Mouse (Mus musculus) lung, postnatal 10 days (tissue): ENCODE measurements around the gene Ppp1r37.
"Not testable (repeated sequence)": the region's sequence is repeated elsewhere in the genome, so short reads cannot be mapped to it uniquely, and the experiment has no call there.

ENCODE experiments used
- DNase-seq: peaks from one replicate; pipeline ENCODE4 v3.0.0; 2021

The Ppp1r37 gene

DNA sequence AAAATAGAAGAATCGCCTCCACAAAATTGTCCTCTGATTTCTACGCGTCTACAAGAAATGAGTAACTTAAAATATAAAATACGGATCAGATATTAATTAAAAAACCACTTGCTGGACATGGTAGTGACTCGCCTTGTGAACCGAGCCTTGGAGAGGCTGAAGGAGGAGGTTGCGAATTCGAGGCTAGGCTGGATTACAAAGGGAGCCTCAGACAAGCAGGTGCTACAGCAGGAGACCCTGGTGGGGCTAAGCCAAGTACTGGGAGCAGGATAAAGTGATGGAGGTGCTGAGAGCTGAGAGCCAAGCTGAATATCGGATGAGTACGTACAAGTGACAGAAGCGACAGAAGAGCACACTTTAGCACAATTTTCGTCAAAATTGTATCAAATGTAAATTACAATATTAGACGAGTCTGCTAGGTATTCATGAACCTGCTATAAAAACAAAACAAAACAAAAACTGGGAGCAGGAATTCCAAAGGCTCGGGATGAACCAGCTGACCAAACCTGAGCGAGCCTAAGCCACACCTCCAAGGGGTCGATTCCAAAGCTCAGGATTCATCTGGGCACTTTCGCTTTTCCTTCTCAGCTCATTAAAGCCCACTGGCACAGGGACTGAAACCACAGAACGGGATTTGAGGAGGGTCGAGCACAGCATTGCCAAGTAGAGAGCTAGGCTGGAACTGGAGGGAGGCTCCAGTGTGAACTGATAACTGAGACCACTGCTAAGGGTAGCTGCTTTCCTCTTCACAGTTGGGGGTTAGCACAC, at the start of gene Ppp1r37:
TSS of gene Ppp1r37 (minus strand) at position 434 of the 768 bp plus-strand sequence.
- peak; percentile 68 for DNase-seq

DNA sequence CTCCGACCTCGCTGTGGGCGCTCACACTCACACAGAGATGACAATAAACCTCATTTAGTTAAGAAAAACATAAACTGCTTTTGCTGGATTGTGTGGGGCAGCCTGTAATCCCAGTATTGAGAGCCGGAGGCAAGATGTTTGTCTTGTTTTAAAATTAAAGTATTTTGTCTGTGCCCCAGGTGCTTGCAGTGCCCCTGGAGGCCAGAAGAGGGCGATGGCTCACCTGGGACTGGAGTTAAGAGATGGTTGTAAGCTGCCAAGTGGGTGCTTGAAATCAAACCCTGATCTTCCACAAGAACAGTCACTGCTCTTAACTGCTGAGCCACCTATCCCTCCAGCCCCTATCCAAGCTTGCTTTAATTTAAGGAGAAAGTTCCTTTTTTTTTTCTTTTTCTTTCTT, 48.1 kb upstream of the Ppp1r37 start:
- DNase-seq = no peak

DNA sequence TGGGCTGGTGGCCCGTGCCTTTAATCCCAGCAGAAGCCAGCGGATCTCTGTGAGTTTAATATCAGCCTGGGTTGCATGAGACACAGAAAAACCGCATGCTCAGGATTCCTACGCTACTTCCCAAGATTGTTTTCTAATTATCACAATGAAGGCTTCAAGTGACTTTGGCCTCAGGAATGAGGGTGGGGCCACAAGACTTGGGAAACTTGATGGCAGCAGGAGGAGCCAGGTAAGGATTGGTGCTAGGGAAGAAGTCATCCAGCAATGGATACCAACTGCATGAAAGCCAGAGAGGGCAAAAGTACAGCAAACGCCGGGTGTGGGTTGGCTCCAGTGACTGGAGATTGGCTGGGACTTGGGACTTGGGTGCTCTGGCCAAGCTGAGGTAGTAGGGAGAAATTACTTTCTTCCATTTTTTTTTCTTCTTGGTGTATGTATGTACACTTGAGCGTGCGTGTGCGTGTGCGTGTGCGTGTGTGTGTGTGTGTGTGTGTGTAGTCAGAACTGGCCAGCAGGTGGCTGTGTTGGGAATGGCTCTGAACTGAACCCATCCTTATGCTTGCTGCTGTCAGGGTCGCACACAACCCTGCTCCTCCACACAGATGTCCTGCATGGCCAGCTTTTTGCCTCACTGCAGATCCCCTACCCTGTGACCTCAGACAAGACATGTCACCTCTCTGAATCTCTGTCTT, 46.9 kb upstream of the Ppp1r37 start:
- DNase-seq = no peak

DNA sequence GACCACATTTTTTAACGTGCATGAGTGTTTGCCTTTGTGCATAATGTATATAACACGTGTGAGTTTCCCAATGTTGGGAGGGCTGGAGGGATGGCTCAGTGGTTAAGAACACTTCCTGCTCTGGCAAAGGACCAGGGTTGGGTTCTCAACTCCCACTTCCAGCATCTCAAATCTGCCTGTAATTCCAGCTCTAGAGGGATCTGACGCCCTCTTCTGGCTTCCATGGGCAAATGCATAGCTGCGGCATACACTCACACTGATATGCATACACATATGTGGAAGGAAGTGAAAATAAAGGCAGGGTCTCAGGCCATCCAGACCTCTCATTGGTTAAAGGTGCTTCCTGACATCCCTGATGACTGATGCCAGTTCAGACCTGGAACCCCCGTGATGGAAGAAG, 44.4 kb upstream of the Ppp1r37 start:
- DNase-seq = no peak

DNA sequence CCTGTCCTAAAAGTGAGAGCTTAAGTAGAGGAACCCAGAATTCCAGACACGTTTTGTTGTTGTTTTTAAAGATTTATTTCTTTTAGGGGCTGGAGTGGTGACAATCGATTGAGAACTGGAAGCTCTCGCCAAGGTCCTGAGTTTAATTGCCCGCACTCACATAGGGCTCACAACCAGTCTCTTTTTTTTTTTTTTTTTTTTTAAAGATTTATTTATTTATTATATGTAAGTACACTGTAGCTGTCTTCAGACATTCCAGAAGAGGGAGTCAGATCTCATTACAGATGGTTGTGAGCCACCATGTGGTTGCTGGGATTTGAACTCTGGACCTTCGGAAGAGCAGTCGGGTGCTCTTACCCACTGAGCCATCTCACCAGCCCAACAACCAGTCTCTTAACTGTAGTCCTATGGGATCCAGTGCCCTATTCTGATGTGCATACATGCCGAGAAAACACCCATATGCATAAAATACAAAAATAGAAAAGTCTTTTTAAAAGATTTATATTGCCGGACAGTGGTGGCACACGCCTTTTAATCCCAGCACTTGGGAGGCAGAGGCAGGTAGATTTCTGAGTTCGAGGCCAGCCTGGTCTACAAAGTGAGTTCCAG, 41.8 kb upstream of the Ppp1r37 start:
- not testable (repeated sequence) for DNase-seq

DNA sequence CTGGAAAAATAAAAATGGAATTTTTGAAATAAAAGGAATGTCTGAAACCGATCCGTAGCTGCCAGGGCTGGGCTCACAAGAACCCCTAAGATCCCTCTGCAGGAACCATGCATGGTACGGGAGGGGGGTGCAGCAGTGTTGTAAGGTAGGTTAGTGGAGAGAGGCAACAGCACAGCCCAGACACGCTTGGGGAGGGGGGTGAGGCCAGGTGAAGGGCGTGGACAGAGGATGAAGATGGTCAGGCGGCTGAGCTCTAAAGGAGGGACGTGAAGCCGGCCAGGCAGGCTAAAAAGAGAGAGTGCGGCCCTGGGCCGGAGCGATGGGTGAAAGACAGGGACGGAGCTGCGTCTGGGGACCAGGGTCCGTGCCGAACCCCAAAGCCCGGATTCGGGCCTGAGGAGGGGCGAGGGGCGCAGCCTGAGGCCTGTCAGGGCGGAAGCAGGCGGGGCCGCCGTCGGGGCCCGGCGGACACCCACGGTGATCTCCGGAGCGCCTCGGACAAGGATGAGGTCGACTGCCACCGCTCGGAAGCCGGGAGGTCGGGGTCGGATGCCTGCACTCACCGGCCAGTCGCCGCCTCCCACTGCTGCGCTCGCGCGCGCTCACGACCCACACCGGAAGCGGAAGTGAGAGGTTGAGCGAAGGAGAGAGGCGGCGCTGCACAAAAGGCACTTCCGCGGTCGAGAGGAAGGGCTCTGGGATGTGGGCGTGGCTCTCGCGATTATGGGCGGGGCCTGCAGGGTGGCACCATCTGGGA, 41.2 kb upstream of the Ppp1r37 start, which contains the start of gene Clasrp:
TSS of gene Clasrp (minus strand) at position 638 of the 757 bp plus-strand sequence.
- DNase-seq = peak; percentile 99

DNA sequence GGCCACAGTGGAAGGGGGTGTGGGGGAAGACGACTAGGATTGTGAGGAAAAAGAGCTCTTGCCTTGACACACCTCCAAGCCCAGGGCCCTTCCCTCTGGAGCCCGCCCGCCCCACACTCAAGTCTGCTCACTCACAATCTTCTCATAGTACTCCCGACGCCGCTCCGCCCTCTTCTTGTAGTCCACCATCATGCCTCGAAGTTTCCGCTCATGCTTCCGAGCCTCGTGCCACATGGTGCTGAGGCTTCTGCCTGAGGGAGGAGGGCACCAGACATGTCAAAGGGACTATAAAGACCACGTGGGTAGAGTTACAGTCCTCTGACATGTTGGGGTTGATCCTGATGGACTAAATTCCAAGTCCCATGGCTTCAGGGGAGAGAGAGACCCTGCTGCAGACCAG, 40.2 kb upstream of the Ppp1r37 start:
- no peak for DNase-seq

DNA sequence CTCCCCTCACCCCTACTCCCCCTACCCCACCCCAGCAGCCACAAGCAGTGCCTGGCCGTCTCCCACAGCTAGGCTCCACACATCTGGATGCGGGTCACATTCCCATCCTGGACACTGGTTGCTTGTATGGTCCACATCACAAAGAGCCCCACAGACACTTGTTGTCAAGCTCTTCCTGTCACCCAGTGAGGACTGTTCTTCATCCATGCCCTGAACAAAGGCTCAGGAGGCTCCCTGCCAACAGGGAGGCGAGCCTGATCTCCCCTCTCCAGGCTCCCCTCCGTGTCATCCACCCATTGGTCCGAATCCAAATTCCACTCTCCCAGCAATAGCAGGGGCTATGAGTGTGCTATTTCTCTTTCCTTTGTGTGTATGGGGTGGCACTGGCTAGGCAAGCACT, 37.7 kb upstream of the Ppp1r37 start:
- DNase-seq = no peak

DNA sequence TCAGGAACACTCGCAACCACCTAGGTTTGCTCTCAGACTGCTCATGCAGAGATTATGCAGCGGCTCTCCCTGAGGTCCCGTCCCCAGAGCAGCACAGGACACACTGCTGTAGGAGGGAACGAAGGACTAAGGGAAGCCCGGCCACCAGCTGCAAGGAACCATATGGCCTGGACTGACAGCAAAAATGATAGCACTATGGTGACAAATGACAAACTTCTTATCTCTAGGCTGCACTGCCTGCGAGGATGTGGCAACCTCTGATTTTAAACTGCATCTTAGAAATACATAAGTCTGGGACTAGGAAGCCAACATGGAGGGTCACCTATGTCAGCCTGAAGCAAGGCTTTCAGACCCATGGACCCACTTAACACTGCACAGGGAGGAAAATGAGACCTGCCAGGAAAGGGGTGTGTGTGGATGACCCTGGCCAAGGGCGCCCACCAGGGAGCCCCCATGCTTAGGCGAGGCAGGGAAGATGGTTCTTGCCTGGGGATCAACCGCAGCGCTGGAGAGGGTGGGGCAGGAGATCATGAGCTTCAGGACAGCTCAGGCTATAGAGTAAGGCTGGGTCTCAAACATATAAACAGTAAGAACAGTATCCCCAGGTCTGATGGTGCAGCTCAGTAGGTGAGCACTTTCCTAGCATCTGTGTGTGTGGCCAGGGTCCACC, 30.3 kb upstream of the Ppp1r37 start:
- no peak for DNase-seq

DNA sequence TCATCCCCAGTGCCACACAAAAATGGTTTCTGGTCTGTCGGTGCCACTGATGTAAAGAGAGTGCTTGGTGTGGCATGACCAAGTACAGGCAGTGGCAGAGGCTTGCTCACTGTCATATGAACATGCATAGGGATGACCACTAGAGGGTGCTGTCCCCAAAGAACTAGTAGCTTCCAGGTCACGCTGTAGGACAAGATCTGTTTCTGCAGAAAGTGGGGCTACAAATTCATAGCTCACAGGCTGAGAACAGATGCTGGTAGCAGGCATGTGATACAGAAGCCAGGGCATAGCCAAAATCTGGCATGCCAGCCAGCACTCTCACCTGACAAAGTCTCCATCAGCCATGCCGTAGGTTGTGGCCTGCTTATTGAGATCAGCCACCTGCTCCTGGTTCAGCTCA, 27.0 kb upstream of the Ppp1r37 start:
- DNase-seq = peak; percentile 89

DNA sequence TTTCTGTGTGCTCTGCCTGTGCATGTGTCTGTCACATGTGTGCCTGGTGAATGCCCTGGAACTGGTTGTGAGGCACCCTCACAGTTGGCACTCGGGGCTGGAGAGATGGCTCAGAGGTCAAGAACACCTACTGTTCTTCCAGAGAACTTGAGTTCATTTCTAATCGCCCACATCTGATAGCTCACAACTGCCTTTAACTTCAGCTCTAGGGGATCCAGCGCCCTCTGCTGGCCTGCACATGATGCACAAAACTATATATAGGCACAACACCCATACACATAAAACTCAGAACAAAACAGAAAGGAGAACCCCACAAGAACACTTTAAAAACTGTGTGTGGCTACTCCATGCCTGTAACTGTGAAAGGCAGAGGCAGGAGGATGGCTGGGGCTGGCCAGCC, 26.3 kb upstream of the Ppp1r37 start:
- DNase-seq = peak; percentile 67

DNA sequence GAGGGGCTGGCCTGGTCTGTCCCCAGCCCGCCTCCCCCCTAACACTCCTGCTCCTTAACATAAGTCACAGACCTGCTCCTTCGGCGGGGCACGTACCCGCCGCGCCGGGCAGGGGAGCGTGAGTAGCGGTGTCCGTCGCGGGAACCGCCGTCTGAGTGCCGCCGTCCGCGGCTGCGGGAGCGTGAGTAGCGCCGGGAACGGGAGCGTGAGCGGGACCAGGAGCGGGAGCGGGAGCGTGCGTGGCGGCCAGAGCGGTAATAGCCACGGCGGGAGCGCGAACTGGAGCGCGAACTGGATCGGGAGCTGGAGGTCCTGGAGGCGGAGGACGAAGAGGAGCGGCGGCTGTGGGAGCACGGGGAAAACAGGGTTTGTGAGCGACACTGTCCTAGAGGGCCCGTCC, 23.4 kb upstream of the Ppp1r37 start:
- DNase-seq = no peak

DNA sequence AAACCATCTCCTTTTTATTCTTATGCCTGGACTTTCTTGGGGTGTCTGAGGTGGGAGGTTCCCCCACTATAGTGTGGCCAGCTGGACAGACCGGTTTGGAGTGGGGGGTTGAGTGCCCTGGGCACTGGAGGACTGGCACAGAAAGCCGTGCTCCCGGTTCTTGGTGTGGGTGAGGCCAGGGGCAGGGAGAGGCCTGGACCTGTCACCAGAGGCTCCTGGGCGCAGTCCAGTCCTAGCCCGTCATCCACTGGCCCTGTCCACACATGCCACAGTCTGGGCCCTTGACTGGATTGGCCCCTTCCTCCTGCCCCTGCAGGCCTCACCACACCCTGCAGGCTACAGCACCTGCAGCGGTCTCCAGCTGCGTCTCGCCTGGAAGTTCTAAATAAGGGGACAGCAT, 17.8 kb upstream of the Ppp1r37 start:
- peak; percentile 72 for DNase-seq

DNA sequence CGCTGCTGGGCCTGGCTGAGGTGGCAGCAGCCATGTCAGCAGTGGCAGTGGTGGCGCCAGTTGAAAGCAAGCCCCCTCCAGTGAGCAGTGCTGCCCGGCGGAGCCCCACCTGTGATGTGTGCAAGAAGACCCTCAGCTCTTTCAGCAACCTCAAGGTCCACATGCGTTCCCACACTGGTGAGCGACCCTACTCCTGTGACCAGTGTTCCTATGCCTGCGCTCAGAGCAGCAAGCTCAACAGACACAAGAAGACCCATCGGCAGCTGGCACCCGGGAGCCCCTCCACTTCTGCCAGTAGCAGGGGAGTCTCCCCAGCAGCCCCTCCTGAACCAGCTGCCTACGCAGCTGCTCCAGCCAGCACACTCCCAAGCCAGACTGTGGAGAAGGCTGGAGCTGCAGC, 16.9 kb upstream of the Ppp1r37 start:
- no peak for DNase-seq

DNA sequence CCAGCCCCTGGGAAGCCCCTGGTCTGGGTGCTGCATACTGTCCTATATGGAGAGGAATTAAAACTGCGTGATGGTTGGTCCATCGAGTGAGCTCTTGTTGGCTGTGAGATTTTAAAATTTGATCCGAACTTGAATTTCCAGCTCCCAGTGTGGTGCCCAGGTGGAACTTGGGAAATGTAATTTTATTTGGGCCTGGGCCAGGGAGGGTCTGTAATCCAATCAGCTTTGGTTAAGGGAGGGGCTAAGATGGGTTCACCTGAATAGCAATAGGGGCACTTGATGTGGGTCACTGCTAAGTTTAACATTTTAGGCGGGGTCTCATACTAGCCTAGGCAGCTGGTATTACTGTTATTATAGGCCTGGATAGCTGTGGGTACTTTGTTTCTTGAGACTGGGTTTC, 15.6 kb upstream of the Ppp1r37 start:
- no peak for DNase-seq

DNA sequence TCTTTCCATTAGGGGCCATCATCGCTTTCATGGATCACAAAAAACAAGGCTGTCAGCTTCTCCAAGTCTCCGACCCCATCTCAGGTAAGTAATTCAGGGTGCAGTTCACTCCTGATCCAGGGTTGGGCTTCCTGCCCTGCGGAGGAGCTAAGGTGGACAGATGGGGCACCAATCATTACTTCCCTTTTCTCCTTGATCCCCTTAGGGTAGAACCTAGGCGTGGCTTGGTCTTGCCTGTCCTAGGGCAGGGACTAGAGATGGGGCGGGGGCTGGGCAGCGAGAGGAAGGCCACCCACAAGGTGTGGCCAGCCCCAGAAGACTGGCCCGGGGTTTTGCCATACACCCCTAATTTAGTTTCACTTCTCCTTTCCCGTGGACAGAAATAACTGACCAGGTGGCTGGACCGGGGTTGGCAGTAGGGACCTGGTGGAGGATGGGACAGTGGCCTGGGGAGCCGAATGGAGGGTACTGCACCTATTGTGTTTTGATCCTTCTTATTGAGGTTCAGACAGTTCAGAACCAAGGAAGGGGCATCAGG, 15.1 kb upstream of the Ppp1r37 start:
- no peak for DNase-seq

DNA sequence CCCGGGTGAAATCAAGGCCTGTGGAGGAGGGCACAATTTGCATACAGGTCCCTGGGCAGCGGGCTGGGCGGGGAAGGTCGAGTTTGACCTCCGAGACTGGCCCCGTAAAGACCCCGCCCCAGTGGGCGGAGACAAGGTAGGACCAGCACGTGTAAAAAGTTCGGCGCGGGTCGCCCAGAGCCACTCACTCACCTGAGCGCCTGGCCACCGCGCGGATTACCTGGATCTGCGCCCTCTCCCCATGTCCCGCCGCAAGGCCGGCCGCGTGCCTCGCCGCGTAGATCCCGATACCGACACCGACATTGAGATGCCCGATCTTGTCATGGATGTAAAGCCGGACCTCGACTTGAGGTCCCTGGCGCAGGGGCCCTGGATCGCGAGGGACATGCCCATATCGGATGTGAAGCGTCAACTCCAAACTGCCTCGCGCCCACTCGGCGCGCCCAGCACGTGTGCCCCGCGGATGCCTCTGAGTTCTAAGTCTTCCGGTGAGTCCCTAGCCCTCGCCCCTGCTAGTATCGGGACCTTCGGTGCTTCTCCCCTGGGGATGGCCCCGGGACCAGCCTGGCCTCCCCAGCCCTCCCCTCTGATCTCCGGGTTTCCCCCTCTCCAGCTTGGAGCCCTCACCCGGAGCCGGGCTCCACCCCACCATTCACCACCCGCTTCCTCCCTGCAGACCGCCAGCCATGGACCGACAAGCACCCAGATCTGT, 14.4 kb upstream of the Ppp1r37 start, which contains the start of the genes Zfp296 and Gemin7:
TSS of gene Zfp296 (plus strand) at position 147 of the 712 bp plus-strand sequence.
TSS of gene Gemin7 (minus strand) at position 455 of the 712 bp plus-strand sequence.
- DNase-seq = peak; percentile 36

DNA sequence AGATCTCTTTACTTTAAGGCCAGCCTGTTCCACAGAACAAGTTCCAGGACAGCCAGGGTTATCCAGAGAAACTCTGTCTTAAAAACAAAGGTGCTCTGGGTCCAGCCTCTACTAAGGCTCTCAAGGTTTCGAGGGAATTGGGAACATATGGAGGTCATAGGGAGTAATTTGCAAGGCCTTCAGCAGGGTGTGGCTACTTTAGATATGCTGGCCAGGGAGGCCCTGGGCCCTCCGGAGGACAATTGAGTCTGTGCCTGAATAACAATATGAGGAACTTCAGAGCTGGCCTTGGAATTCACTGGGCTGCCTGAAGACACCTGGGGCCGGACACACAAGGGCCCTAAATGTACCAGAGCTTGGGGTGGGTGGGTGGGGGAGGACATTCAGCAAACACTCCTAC, 12.7 kb upstream of the Ppp1r37 start:
- no peak for DNase-seq

DNA sequence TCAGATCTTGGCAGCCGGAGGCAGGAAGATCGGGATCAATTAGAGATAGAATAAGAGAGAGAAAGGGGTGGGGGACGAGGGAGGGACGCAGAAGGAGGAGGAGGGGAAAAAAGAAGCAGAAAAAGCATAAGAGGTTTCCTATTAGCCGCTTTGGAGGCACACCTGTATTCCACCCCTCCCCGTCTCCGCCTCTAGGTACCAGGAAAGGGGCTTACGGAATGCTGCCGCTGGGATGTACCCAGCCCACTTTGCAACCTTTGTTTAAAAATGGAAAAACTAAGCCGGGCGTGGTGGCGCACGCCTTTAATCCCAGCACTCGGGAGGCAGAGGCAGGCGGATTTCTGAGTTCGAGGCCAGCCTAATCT, 10.9 kb upstream of the Ppp1r37 start:
- DNase-seq = no peak

DNA sequence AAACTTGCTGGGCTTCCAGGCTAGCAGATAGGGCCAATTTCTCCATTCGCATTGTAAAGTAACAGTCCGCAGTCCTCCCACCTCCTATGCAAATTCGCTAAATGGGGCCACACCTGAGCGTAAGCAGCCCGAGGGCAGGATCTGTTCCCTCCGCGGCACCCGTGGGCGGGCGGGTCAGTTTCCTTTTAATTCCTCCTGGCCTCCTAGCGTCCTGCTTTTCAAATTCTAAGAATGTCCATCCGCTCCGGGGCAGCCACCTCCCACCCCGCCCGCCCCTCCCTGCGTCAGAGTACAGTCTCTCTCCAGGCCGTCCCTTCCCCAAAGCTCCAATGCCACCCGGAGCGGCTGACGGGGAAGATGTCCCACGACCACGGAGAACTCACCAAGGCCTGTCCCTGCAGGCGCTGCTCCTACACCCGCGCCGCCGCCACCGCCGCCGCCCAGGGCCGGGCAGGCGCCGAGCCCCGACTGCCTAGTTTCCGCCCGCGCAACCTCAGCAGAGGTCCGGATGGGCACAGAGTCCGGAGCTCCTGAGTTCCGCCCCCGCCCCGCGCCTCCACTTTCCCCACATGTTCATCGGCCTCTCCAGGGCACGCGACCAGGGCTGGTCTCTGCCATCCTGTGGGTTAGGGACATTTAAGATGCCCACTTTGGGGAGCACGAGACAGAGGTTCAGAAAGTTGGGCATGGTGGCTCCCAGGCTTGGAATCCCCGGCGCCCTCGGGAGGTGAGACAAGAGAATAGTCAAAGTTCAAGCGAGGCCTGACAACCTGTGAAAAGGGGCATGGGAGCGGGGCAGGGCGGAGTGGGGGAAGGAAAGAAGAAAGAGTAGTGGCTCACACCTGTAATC, 10.3 kb upstream of the Ppp1r37 start:
- peak; percentile 90 for DNase-seq

DNA sequence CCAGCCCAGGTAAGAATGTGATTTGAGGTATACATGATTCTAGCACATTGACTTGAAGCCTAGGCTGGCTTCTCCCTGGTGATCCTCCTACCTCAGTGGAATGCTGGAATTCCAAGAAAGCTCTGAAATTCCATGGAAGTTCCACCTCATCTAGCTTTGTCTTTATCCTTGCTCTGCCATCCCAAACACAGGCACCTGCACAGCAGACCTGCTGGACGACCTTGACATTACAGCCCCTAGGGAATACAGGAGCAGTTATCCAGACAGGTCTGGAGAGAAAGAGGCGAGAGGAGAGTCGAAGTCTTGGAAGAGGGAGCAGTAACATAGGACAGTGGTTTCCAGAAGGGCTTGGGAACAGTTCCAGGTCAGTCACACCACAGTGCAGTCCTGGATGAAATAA, 6.8 kb upstream of the Ppp1r37 start:
- no peak for DNase-seq
